Mouse (Mus musculus): ENCODE results near the gene Sept10.

DNA sequence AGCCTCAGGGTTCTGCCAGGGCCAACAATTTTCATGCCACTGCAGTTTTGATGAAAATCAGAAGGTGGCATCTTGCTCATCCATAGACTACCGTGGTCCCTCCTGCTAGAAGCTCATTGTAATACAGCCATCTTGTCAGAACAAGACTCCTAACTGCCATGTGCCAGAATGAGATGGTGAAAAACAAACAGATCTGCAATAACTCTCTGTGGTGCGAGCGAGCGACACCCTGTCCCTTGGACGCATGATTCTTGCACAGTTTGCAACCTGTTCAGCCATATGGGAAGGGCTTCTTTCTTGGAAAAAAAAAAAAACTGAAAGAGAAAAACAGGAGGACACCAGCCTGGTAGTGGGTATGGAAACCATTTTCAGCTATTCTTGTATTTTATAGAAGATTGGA is 117.0 kb downstream of the Sept10 start:
- no peak for TF ChIP-seq CTCF (IDR thresholded peaks at IDR 0.05; ENCODE audit: borderline replicate concordance, extremely low read depth, insufficient read depth, insufficient read length)
- no peak for TF ChIP-seq POLR2A (IDR thresholded peaks at IDR 0.05; ENCODE audit: borderline replicate concordance, extremely low read depth, insufficient read depth, insufficient read length, poor library complexity, severe bottlenecking)

Data from brain, embryonic 14.5 days (tissue).